Mouse (Mus musculus) intestine, embryonic 14.5 days (tissue): ENCODE measurements around the gene Hexdc. TPM values are rescaled to one million over a fixed set of nuclear protein-coding genes. Genes with fewer than 3 reads are reported as not detected.

Experiments
- ATAC-seq: fragments of 200-750 bp; cut with Nextera tagmentation; replicated peaks from 2 replicates; pipeline ENCODE4 v1.8.0; 2017; ENCODE audit warnings: low read depth, moderate number of reproducible peaks, moderate TSS enrichment, moderate library complexity; ENCODE audit not compliant: low FRiP score, low TSS enrichment
- DNase-seq: peaks from one replicate; pipeline ENCODE4 v3.0.0-alpha.2; 2018; ENCODE audit warnings: low spot score
- H3K27ac ChIP-seq: fragments of 300-500 bp; sonication (generic); 2 replicates; pipeline ENCODE4 v1.5.1; 2014; ENCODE audit warnings: low read depth, mild to moderate bottlenecking, control low read depth
- H3K27me3 ChIP-seq: fragments of 300-500 bp; sonication (generic); replicated peaks from 2 replicates; pipeline ENCODE4 v1.6.1; 2014; ENCODE audit warnings: low read length, control low read depth; ENCODE audit not compliant: control insufficient read depth, insufficient read depth
- H3K36me3 ChIP-seq: fragments of 300-500 bp; sonication (generic); 2 replicates; pipeline ENCODE4 v1.6.1; 2014; ENCODE audit warnings: low read length, control low read depth; ENCODE audit not compliant: control insufficient read depth, insufficient read depth
- H3K4me1 ChIP-seq: fragments of 300-500 bp; sonication (generic); replicated peaks from 2 replicates; pipeline ENCODE4 v1.6.1; 2014; ENCODE audit warnings: low read length, control low read depth, mixed read lengths; ENCODE audit not compliant: control insufficient read depth, insufficient read depth
- H3K4me2 ChIP-seq: fragments of 300-500 bp; sonication (generic); 2 replicates; pipeline ENCODE4 v1.6.1; 2014; ENCODE audit warnings: low read length
- H3K4me3 ChIP-seq: fragments of 300-500 bp; sonication (generic); 2 replicates; pipeline ENCODE4 v1.5.1; 2014; ENCODE audit warnings: low read depth, low read length, control low read depth, mixed read lengths
- H3K9ac ChIP-seq: fragments of 300-500 bp; sonication (generic); 2 replicates; pipeline ENCODE4 v1.6.1; 2014; ENCODE audit warnings: mild to moderate bottlenecking, low read length
- H3K9me3 ChIP-seq: fragments of 300-500 bp; sonication (generic); 2 replicates; pipeline ENCODE4 v1.6.1; 2016; ENCODE audit warnings: low read length, control low read depth; ENCODE audit not compliant: control insufficient read depth
- WGBS: fragments of 180-500 bp; shearing (Covaris S2); extraction: QIAGEN DNeasy Blood & Tissue Kit; methylation state at CpG from one replicate; pipeline ENCODE4 v1.1.7; 2014; 5-methylcytosine and 5-hydroxymethylcytosine counted together
- polyA plus RNA-seq: library from polyadenylated mRNA; unstranded; fragments of >200 nt; fragmentation: Nextera tagmentation; extraction: Ambion mirVana; gene quantifications from 2 replicates; pipeline ENCODE4 v1.2.1, GENCODE M21; 2014

Hexdc gene
- polyA plus RNA-seq, 1 experiment from 2014 or later, result 10.4 TPM

- Histone ChIP-seq H3K4me2 (peak overlapping the region; percentile 71), H3K27ac (0 out of 2 replicates have a peak overlapping the region, but pooled peaks have one; percentile 34), H3K36me3 (peaks cover 15% of the 10 kb centered on the region; the same call in 1 of the 2 replicates), H3K27me3 (no peaks in the 10 kb centered on the region), H3K9me3 (no peaks in the 10 kb centered on the region), H3K4me3 (peak overlapping the region; percentile 83), H3K9ac (peak overlapping the region; percentile 67; the same call in 1 of the 2 replicates), H3K4me1 (peaks cover 12% of the 10 kb centered on the region; the same call in 1 of the 2 replicates)
- WGBS, result 0% methylated on average over 5 of the region's 5 CpGs
- ATAC-seq (no peak), DNase-seq (no peak)
These were observed 423 bp upstream of the Hexdc start for GRCm38 (mm10) chr11:121203859-121204160.

GRCm38 (mm10) chr11:121216831-121217230 is 12.6 kb downstream of the Hexdc start:
- Histone ChIP-seq H3K36me3 (peaks cover 55% of the 10 kb centered on the region), H3K9me3 (no peaks in the 10 kb centered on the region), H3K9ac (no peak overlapping the region), H3K27me3 (no peaks in the 10 kb centered on the region), H3K4me1 (no peaks in the 10 kb centered on the region), H3K4me2 (no peak overlapping the region), H3K4me3 (no peak overlapping the region), H3K27ac (no peak overlapping the region)
- ATAC-seq (no peak), DNase-seq (no peak)
- WGBS, result 92% methylated on average over 3 of the region's 3 CpGs

GRCm38 (mm10) chr11:121219776-121220175 is 15.5 kb downstream of the Hexdc start:
- H3K4me1 ChIP-seq, result no peaks in the 10 kb centered on the region
- no peaks in the 10 kb centered on the region for H3K27me3 ChIP-seq
- ATAC-seq, result no peak

GRCm38 (mm10) chr11:121220771-121221170 is 16.5 kb downstream of the Hexdc start:
- Histone ChIP-seq H3K4me2 (no peak overlapping the region), H3K36me3 (peaks cover 78% of the 10 kb centered on the region), H3K4me1 (no peaks in the 10 kb centered on the region), H3K27ac (no peak overlapping the region), H3K4me3 (no peak overlapping the region), H3K9ac (no peak overlapping the region), H3K9me3 (no peaks in the 10 kb centered on the region), H3K27me3 (no peaks in the 10 kb centered on the region)
- WGBS, result 85% methylated on average over 5 of the region's 5 CpGs
- DNase-seq, result no peak
- no peak for ATAC-seq

More at GRCm38 (mm10) chr11:121219776-121220175, 15.5 kb downstream of the Hexdc start:
- Histone ChIP-seq H3K9me3 (no peaks in the 10 kb centered on the region), H3K4me2 (no peak overlapping the region), H3K27ac (no peak overlapping the region), H3K9ac (no peak overlapping the region), H3K36me3 (peaks cover 72% of the 10 kb centered on the region), H3K4me3 (no peak overlapping the region)
- 91% methylated on average over 11 of the region's 11 CpGs for WGBS
- no peak for DNase-seq

GRCm38 (mm10) chr11:121221321-121222010 is 17.2 kb downstream of the Hexdc start:
- H3K9me3 ChIP-seq, result no peaks in the 10 kb centered on the region
- no peak overlapping the region for H3K4me3 ChIP-seq
- 90% methylated on average over 6 of the region's 6 CpGs for WGBS
- H3K9ac ChIP-seq, result no peak overlapping the region
- no peak for DNase-seq
- 0 out of 2 replicates have a peak, but pooled peaks cover 3% of the 10 kb centered on the region for H3K4me1 ChIP-seq
- no peak for ATAC-seq
- H3K27me3 ChIP-seq, result no peaks in the 10 kb centered on the region
- no peak overlapping the region for H3K4me2 ChIP-seq
- H3K36me3 ChIP-seq, result peaks cover 81% of the 10 kb centered on the region
- no peak overlapping the region for H3K27ac ChIP-seq

- peak overlapping the region; percentile 52 for H3K9ac ChIP-seq
- DNase-seq (no peak), ATAC-seq (peak; percentile 10; the same call in 1 of the 2 replicates)
- H3K27ac ChIP-seq, result peak overlapping the region; percentile 51; the same call in 1 of the 2 replicates
- H3K9me3 ChIP-seq, result no peaks in the 10 kb centered on the region
- peak overlapping the region; percentile 60 for H3K4me2 ChIP-seq
- H3K4me3 ChIP-seq, result peak overlapping the region; percentile 60
- peaks cover 41% of the 10 kb centered on the region for H3K36me3 ChIP-seq
- peaks cover 18% of the 10 kb centered on the region for H3K4me1 ChIP-seq
- WGBS, result 24% methylated on average over 21 of the region's 21 CpGs
- H3K27me3 ChIP-seq, result no peaks in the 10 kb centered on the region
These were observed 24.1 kb downstream of the Hexdc start for GRCm38 (mm10) chr11:121228129-121229017.

- peak within 1 kb of the TSS; percentile 52 for H3K9ac ChIP-seq
- WGBS, result under 1% methylated on average over 23 of the region's 23 CpGs
- no peaks in the 10 kb centered on the region for H3K9me3 ChIP-seq
- peaks cover 18% of the 10 kb centered on the region for H3K4me1 ChIP-seq
- no peaks in the 10 kb centered on the region for H3K27me3 ChIP-seq
- DNase-seq (peak; percentile 90), ATAC-seq (peak; percentile 90)
- H3K27ac ChIP-seq, result peak within 1 kb of the TSS; percentile 51; the same call in 1 of the 2 replicates
- peak within 1 kb of the TSS; percentile 60 for H3K4me2 ChIP-seq
- peaks cover 34% of the 10 kb centered on the region for H3K36me3 ChIP-seq
- H3K4me3 ChIP-seq, result peak within 1 kb of the TSS; percentile 60
These were observed 24.8 kb downstream of the Hexdc start, which contains the start of gene Cybc1 for GRCm38 (mm10) chr11:121229018-121229439. Cybc1 (minus strand) TSS chr11:121229322.

GRCm38 (mm10) chr11:121231191-121231590 is 27.0 kb downstream of the Hexdc start:
- H3K9me3 ChIP-seq, result no peaks in the 10 kb centered on the region
- 70% methylated on average over 4 of the region's 4 CpGs for WGBS
- H3K4me3 ChIP-seq, result no peak overlapping the region
- H3K4me2 ChIP-seq, result no peak overlapping the region
- no peak overlapping the region for H3K27ac ChIP-seq
- H3K4me1 ChIP-seq, result peaks cover 19% of the 10 kb centered on the region
- H3K9ac ChIP-seq, result no peak overlapping the region
- ATAC-seq (no peak), DNase-seq (no peak)
- peaks cover 15% of the 10 kb centered on the region for H3K36me3 ChIP-seq
- H3K27me3 ChIP-seq, result no peaks in the 10 kb centered on the region
